Mouse (Mus musculus) liver, embryonic 14.5 days (tissue): ENCODE measurements around the gene Tmem54.

Source experiments
- CTCF ChIP-seq: IDR thresholded peaks from 2 replicates; pipeline ENCODE4 v1.5.1; 2016; ENCODE audit warnings: antibody characterized with exemption, low read depth, control low read depth
- EP300 ChIP-seq: IDR thresholded peaks from 2 replicates; pipeline ENCODE4 v1.6.1; 2016; ENCODE audit warnings: antibody characterized with exemption, low read depth

DNA sequence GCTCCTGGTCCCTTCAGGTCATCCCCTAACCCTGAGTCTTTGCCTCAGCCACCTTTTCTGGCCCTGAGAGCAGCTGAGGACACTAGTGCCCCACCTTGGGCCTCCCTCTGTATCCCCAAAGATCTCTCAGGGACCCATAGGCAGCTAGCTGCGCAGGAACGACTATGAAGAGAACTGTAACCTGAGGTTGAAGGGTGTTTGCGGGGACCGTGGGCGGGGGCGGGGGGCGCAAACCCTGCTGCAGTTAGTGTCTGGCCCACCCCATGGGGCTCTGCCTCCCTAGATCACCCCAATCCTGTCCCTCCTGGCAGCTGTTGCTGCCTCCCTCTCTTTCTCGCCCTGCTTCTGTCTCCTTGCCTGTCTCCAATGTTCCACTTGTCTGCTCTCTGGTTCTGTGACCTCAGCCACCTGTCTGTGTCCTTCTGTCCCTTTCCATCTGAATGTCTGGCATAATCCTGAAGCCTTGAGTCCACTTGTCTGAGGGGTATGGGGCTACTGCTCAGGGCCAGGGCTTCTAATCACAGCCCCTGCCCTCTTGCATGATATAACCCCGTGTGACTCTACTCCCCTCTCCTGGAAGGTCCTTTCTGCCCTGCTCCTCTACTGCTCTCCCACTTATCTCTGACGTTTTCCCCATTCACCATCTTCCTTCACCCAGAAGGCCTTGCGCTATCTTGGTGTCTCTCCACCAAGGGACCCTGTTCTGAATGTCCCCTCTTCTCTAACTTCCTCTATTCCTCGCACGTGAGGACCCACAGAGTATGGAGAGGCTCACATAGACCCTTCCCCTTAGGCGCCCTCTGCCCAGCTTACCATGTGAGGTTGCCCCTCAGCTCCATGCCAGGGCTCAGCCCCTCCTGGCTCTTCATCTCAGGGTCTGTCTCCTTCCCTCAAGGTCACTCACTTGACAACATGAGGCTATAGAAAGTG, 32.3 kb downstream of the Tmem54 start:
- TF ChIP-seq CTCF (no peak), EP300 (no peak)
